ENCODE assay signal across 10 mouse cellular contexts in genomic region chr13:41238805-41239130, GRCm38 (mm10). TPM values are rescaled to one million over a fixed set of nuclear protein-coding genes. Genes with fewer than 3 reads are reported as not detected.
DNase-seq lines count a peak whose midpoint lies in the region; ATAC-seq and TF ChIP-seq lines count a peak whose summit lies in the region.
"Had no signal": no experiment of that assay in that cellular context is flagged by ENCODE, and none has a peak within 500 bp of the region (broad histone marks: within the 10 kb centered on the region; RNA-seq: fewer than 3 reads in every experiment).

No protein-coding gene starts in this region.

- TF ChIP-seq RAD21 in MEL (IDR thresholded peaks at IDR 0.05; ENCODE audit: low read depth, low read length): peak; percentile 93

- no peaks in the 10 kb centered on the region for H3K4me1 ChIP-seq in kidney, embryonic 16.5 days (ENCODE audit: insufficient read depth, low read length)
- H3K4me1 ChIP-seq in MEL (ENCODE audit: control insufficient read depth in 1 of 2, insufficient read depth in 2 of 2, low read length in 2 of 2): no peaks in the 10 kb centered on the region; a peak in 1 of 4 replicates
- H3K4me1 ChIP-seq in forebrain, embryonic 16.5 days (replicated peaks; ENCODE audit: control insufficient read depth, insufficient read depth, low read length): no peaks in the 10 kb centered on the region

- TF ChIP-seq POLR2A in MEL (IDR thresholded peaks at IDR 0.05; ENCODE audit: control insufficient read depth in 1 of 2, insufficient read depth in 1 of 2, low read depth in 1 of 2, low read length in 2 of 2, poor library complexity in 1 of 2): no peak

- no peak for DNase-seq in kidney, postnatal 4 days
- peak; percentile 73 for DNase-seq in CD4-positive helper T cell, adult 2 months (ENCODE audit: low read depth, low spot score)
- DNase-seq in MEL (ENCODE audit: low read depth, low spot score): peak; percentile 85
- no peak for DNase-seq in urinary bladder, adult 18-20 months (ENCODE audit: low spot score in 2 of 2)
- no peak for DNase-seq in thymus, postnatal 36 days
- no peak for DNase-seq in ovary, postnatal 14 days (ENCODE audit: low spot score)

- no peak for TF ChIP-seq EP300 in MEL (IDR thresholded peaks at IDR 0.05; ENCODE audit: low read depth in 1 of 2, low read length in 2 of 2)

- H3K4me3 ChIP-seq in kidney, embryonic 16.5 days (ENCODE audit: low read length): no peak overlapping the region
- H3K4me3 ChIP-seq in MEL (ENCODE audit: control insufficient read depth in 1 of 2, insufficient read depth in 1 of 2, low read depth in 2 of 2, low read length in 2 of 2): no peak overlapping the region
- H3K4me3 ChIP-seq in forebrain, embryonic 16.5 days (replicated peaks; ENCODE audit: low read length): no peak overlapping the region
- H3K4me3 ChIP-seq: erythroblast, embryonic 14.5 days had no signal

- H3K36me3 ChIP-seq in kidney, embryonic 16.5 days (ENCODE audit: insufficient read depth, low read length): no peaks in the 10 kb centered on the region
- peaks cover 0 to 3% of the 10 kb centered on the region in 2 experiments; a peak in 2 of 4 replicates for H3K36me3 ChIP-seq in MEL (ENCODE audit: control insufficient read depth in 1 of 2, insufficient read depth in 2 of 2, low read length in 2 of 2)
- no peaks in the 10 kb centered on the region for H3K36me3 ChIP-seq in forebrain, embryonic 16.5 days (ENCODE audit: control insufficient read depth, insufficient read depth)

- H3K27ac ChIP-seq in kidney, embryonic 16.5 days (ENCODE audit: low read length): no peak overlapping the region
- no peak overlapping the region for H3K27ac ChIP-seq in MEL (ENCODE audit: control insufficient read depth, low read depth, low read length)
- H3K27ac ChIP-seq in forebrain, embryonic 16.5 days (ENCODE audit: low read length): no peak overlapping the region
- H3K27ac ChIP-seq: macrophage had no signal

- 0 out of 2 replicates have a peak, but pooled peaks have one; percentile 53 for ATAC-seq in kidney, embryonic 16.5 days (ENCODE audit: low FRiP score, low TSS enrichment)
- peak; percentile 72; the same call in 1 of the 2 replicates for ATAC-seq in forebrain, embryonic 16.5 days

- no peak overlapping the region for H3K4me2 ChIP-seq in kidney, embryonic 16.5 days (replicated peaks; ENCODE audit: low read depth, low read length)
- no peak overlapping the region for H3K4me2 ChIP-seq in forebrain, embryonic 16.5 days (ENCODE audit: low read length)

- H3K9ac ChIP-seq in kidney, embryonic 16.5 days (replicated peaks; ENCODE audit: low read length): no peak overlapping the region
- no peak overlapping the region for H3K9ac ChIP-seq in MEL (ENCODE audit: control insufficient read depth, low read depth, low read length, poor library complexity, severe bottlenecking)
- no peak overlapping the region for H3K9ac ChIP-seq in forebrain, embryonic 16.5 days (replicated peaks; ENCODE audit: low read depth, low read length)

- TF ChIP-seq CTCF in MEL (IDR thresholded peaks at IDR 0.05 in 2 of 3, conservative IDR thresholded peaks at IDR 0.05 in 1 of 3; ENCODE audit: control insufficient read depth in 1 of 3, insufficient read depth in 1 of 3, low read depth in 2 of 3, low read length in 3 of 3, poor library complexity in 1 of 3, severe bottlenecking in 1 of 3): peak; percentile 4 to 91 (median 61); a peak in 4 of 6 replicates

- H3K79me2 ChIP-seq in MEL (ENCODE audit: control insufficient read depth, insufficient read depth, low read length, poor library complexity): no peaks in the 10 kb centered on the region

- no peaks in the 10 kb centered on the region; the same call in 1 of the 2 replicates for H3K27me3 ChIP-seq in kidney, embryonic 16.5 days (ENCODE audit: insufficient read depth, low read length)
- no peaks in the 10 kb centered on the region for H3K27me3 ChIP-seq in MEL (ENCODE audit: control insufficient read depth in 1 of 2, insufficient read depth in 2 of 2, low read length in 2 of 2)
- H3K27me3 ChIP-seq in forebrain, embryonic 16.5 days (replicated peaks; ENCODE audit: control insufficient read depth, insufficient read depth, low read length): no peaks in the 10 kb centered on the region

- WGBS in kidney, embryonic 16.5 days: 6% methylated on average over 5 of the region's 5 CpGs
- 10% methylated on average over 5 of the region's 5 CpGs for WGBS in forebrain, embryonic 16.5 days

- no peaks in the 10 kb centered on the region for H3K9me3 ChIP-seq in kidney, embryonic 16.5 days (ENCODE audit: low read length)
- no peaks in the 10 kb centered on the region for H3K9me3 ChIP-seq in MEL (replicated peaks; ENCODE audit: insufficient read depth, low read length)
- no peaks in the 10 kb centered on the region for H3K9me3 ChIP-seq in forebrain, embryonic 16.5 days (ENCODE audit: control insufficient read depth, low read length)

TF ChIP-seq in MEL, 35 proteins besides CTCF, POLR2A, EP300 and RAD21:
- TF ChIP-seq GATA1 (IDR thresholded peaks at IDR 0.05; ENCODE audit: low read depth, low read length) (0 out of 2 replicates have a peak, but pooled peaks have one; percentile 22), SMC3 (IDR thresholded peaks at IDR 0.05; ENCODE audit: low read depth, low read length) (peak; percentile 88), KAT2A (conservative IDR thresholded peaks at IDR 0.05; ENCODE audit: low read depth, low read length) (no peak), USF1 (IDR thresholded peaks at IDR 0.05; ENCODE audit: low read depth, low read length) (no peak), ZC3H11A (IDR thresholded peaks at IDR 0.05; ENCODE audit: low read depth, low read length) (peak; percentile 84), ZNF384 (IDR thresholded peaks at IDR 0.05; ENCODE audit: low read depth, low read length) (peak; percentile 99), HCFC1 (IDR thresholded peaks at IDR 0.05; ENCODE audit: low read depth, low read length) (no peak)

RNA-seq across cellular contexts. Expression of gene Smim13, which starts 10.9 kb away (rescaled TPM):
- 10.0 and 10.8 TPM in 2 replicates for polyA plus RNA-seq in kidney, embryonic 16.5 days (2015; fragmentation: Nextera tagmentation; extraction: Ambion mirVana)
- total RNA-seq in MEL (2012; rRNA removed): 10.7 and 11.1 TPM in 2 replicates
- polyA plus RNA-seq in MEL (2012; ENCODE audit: insufficient read depth in 1 of 2, insufficient read length in 2 of 2, low read depth in 1 of 2, low replicate concordance in 2 of 2, missing spikeins in 1 of 2): 10 to 100 TPM in 1 of 2 experiments, not detected in 1; 13.1 TPM
- 26.9 and 28.2 TPM in 2 replicates for polyA plus RNA-seq in forebrain, embryonic 16.5 days (2015; fragmentation: Nextera tagmentation; extraction: Ambion mirVana)

RNA-seq across cellular contexts. Expression of gene Elovl2, which starts 18.6 kb away (rescaled TPM):
- polyA plus RNA-seq in kidney, embryonic 16.5 days (2015; fragmentation: Nextera tagmentation; extraction: Ambion mirVana): 23.3 and 23.7 TPM in 2 replicates
- not detected in 2 replicates for total RNA-seq in MEL (2012; rRNA removed)
- polyA plus RNA-seq in MEL (2012; ENCODE audit: insufficient read depth in 1 of 2, insufficient read length in 2 of 2, low read depth in 1 of 2, low replicate concordance in 2 of 2, missing spikeins in 1 of 2): not detected
- 51.4 and 58.3 TPM in 2 replicates for polyA plus RNA-seq in forebrain, embryonic 16.5 days (2015; fragmentation: Nextera tagmentation; extraction: Ambion mirVana)
- polyA plus RNA-seq: erythroblast, embryonic 14.5 days had no signal

RNA-seq across cellular contexts. Expression of gene Gm17364, which starts 35.0 kb away (rescaled TPM):
- not detected in 2 replicates for polyA plus RNA-seq in kidney, embryonic 16.5 days (2015; fragmentation: Nextera tagmentation; extraction: Ambion mirVana)
- total RNA-seq in MEL (2012; rRNA removed): not detected in 2 replicates
- polyA plus RNA-seq in MEL (2012; ENCODE audit: insufficient read depth in 1 of 2, insufficient read length in 2 of 2, low read depth in 1 of 2, low replicate concordance in 2 of 2, missing spikeins in 1 of 2): not detected
- not detected in 2 replicates for polyA plus RNA-seq in forebrain, embryonic 16.5 days (2015; fragmentation: Nextera tagmentation; extraction: Ambion mirVana)
- polyA plus RNA-seq: erythroblast, embryonic 14.5 days; macrophage had no signal

Comparison
In these comparisons a context has a peak if more than half of its experiments do, and no peak if none do; other contexts are left out.
1. DNase-seq: peak in CD4-positive helper T cell, adult 2 months (single experiment) and MEL (single experiment); none in kidney, postnatal 4 days (0 of 2), urinary bladder, adult 18-20 months (0 of 2), thymus, postnatal 36 days (0 of 2) and ovary, postnatal 14 days (single experiment).
2. RNA of gene Elovl2, which starts 18.6 kb away (polyA plus RNA-seq): 51.4 to 58.3 TPM in forebrain, embryonic 16.5 days and 23.3 to 23.7 TPM in kidney, embryonic 16.5 days; not detected in MEL; every median in the first group is over 10 times any median in the second.